Mouse (Mus musculus): ENCODE measurements around the gene Nr5a1.

GRCm38 (mm10) chr2:38712076-38712768 is 2.1 kb downstream of the Nr5a1 start:
- TF ChIP-seq CTCF (IDR thresholded peaks at IDR 0.05; ENCODE audit: extremely low read depth, insufficient read depth, insufficient read length, insufficient replicate concordance) (no peak), POLR2A (IDR thresholded peaks at IDR 0.05; ENCODE audit: low read depth, low read length) (no peak)
